Mouse (Mus musculus): ENCODE results near the gene Cldn19. TPM values are rescaled to one million over a fixed set of nuclear protein-coding genes. Genes with fewer than 3 reads are reported as not detected.

Gene Cldn19
- 0.63 and 1.6 TPM in 2 replicates for polyA plus RNA-seq (2015; fragmentation: Nextera tagmentation; extraction: Ambion mirVana)

DNA sequence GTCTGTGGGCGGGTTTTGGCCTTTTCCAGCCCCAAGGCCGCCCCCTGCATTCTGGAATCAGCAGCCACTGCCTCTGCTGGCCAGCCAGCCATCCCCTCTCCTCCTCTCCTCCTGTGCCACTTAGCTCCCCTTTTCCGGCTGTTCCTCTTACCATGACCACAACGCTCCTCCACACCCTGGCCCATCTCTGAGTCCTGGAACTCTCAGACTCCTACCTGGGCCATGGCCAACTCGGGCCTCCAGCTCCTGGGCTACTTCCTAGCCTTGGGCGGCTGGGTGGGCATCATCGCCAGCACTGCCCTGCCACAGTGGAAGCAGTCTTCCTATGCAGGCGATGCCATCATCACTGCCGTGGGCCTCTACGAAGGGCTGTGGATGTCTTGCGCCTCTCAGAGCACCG is at the start of gene Cldn19:
TSS of gene Cldn19 (plus strand) at position 64 of the 400 bp plus-strand sequence.
- WGBS, result 68% methylated on average over 12 of the region's 12 CpGs
- peaks cover 14% of the 10 kb centered on the region for H3K4me1 ChIP-seq (ENCODE audit: control insufficient read depth, insufficient read depth, low read length)
- peak within 1 kb of the TSS; percentile 58 for H3K9ac ChIP-seq (ENCODE audit: low read depth, low read length)
- ATAC-seq, result no peak
- no peaks in the 10 kb centered on the region for H3K27me3 ChIP-seq (ENCODE audit: control insufficient read depth, insufficient read depth, low read depth, low read length)
- no peaks in the 10 kb centered on the region for H3K9me3 ChIP-seq (replicated peaks; ENCODE audit: control insufficient read depth, low read length, poor library complexity, severe bottlenecking)
- H3K27ac ChIP-seq (ENCODE audit: low read length), result peak within 1 kb of the TSS; percentile 63
- H3K36me3 ChIP-seq (ENCODE audit: control insufficient read depth, insufficient read depth, low read length), result no peaks in the 10 kb centered on the region
- no peak within 1 kb of the TSS for H3K4me3 ChIP-seq (ENCODE audit: low read depth, low read length)
- H3K4me2 ChIP-seq (ENCODE audit: low read length), result no peak within 1 kb of the TSS

DNA sequence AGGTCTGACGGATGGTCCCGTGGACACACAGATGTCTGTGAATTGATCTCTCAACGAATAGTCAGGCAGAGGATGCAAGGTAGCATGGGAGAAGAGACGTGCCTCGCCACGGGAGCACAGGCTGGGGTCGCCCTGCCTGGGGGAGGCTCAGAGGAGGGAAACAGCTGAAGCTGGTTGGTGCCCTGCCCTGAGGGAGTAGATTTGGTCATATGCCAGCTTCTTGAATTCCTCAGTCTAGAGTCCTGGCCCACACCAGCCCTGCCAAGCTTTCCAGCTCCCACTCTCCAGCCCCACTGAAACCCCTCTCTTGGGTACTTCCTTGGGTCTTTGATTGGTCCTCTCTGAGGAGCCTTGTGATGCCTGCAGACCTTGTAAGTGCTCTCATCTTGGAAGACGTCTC is 38.5 kb upstream of the Cldn19 start:
- no peak overlapping the region for H3K9ac ChIP-seq (ENCODE audit: low read depth, low read length)
- no peak for ATAC-seq
- no peaks in the 10 kb centered on the region for H3K9me3 ChIP-seq (replicated peaks; ENCODE audit: control insufficient read depth, low read length, poor library complexity, severe bottlenecking)
- no peaks in the 10 kb centered on the region for H3K27me3 ChIP-seq (ENCODE audit: control insufficient read depth, insufficient read depth, low read depth, low read length)
- no peaks in the 10 kb centered on the region for H3K36me3 ChIP-seq (ENCODE audit: control insufficient read depth, insufficient read depth, low read length)
- no peak overlapping the region for H3K4me2 ChIP-seq (ENCODE audit: low read length)
- WGBS, result 76% methylated on average over 8 of the region's 8 CpGs
- H3K4me1 ChIP-seq (ENCODE audit: control insufficient read depth, insufficient read depth, low read length), result no peaks in the 10 kb centered on the region
- H3K4me3 ChIP-seq (ENCODE audit: low read depth, low read length), result no peak overlapping the region
- no peak overlapping the region for H3K27ac ChIP-seq (ENCODE audit: low read length)

DNA sequence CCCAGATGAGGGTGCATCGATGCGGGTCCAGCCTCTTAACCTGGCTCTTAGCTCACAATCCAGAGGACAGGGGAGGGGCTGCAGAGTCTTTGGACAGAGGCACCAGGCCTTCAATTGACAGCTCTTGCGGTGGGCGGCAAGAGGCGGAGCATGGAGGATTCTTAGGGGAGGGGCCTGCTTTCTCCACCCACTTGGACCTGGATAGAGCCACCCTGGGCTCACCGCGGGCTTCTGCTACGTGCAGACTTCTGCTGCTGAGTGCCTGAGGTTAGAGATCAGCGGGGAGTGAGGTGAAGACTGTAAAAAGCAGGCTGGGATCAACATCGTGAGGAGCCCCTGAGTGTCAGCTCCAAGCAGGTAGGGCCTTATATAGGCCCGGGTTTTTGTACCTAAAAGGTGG is 37.0 kb upstream of the Cldn19 start, which contains the start of gene Tmem269:
TSS of gene Tmem269 (minus strand) at position 49 of the 400 bp plus-strand sequence.
- Histone ChIP-seq H3K9me3 (replicated peaks; ENCODE audit: control insufficient read depth, low read length, poor library complexity, severe bottlenecking) (no peaks in the 10 kb centered on the region), H3K27ac (ENCODE audit: low read length) (no peak within 1 kb of the TSS), H3K4me1 (ENCODE audit: control insufficient read depth, insufficient read depth, low read length) (no peaks in the 10 kb centered on the region), H3K4me2 (ENCODE audit: low read length) (no peak within 1 kb of the TSS), H3K27me3 (ENCODE audit: control insufficient read depth, insufficient read depth, low read depth, low read length) (no peaks in the 10 kb centered on the region), H3K4me3 (ENCODE audit: low read depth, low read length) (no peak within 1 kb of the TSS), H3K36me3 (ENCODE audit: control insufficient read depth, insufficient read depth, low read length) (no peaks in the 10 kb centered on the region), H3K9ac (ENCODE audit: low read depth, low read length) (no peak within 1 kb of the TSS)
- ATAC-seq, result no peak
- WGBS, result 8% methylated on average over 11 of the region's 11 CpGs

DNA sequence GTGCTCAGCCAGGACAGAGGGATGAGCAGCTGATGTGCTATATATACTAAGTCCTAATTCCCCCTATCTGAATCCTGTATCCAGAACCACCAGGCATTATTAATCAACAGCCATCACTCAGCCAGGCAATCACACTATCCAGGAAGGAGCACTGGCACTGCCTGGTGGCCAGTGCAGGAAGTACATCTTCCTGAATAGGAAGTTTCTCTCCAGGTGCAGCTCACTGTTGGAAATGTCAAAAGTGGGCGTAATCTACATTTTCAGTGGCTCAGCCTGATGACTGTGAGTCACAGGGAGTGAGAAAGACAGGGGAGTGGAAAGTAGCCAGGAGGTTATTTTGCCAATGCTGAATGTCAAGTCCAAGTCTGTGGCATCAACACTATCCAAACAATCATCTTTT is 31.5 kb upstream of the Cldn19 start:
- WGBS, result 82% methylated on average over 1 of the region's 1 CpGs
- Histone ChIP-seq H3K9ac (ENCODE audit: low read depth, low read length) (no peak overlapping the region), H3K36me3 (ENCODE audit: control insufficient read depth, insufficient read depth, low read length) (peaks cover 25% of the 10 kb centered on the region), H3K27me3 (ENCODE audit: control insufficient read depth, insufficient read depth, low read depth, low read length) (no peaks in the 10 kb centered on the region), H3K4me1 (ENCODE audit: control insufficient read depth, insufficient read depth, low read length) (no peaks in the 10 kb centered on the region), H3K4me2 (ENCODE audit: low read length) (no peak overlapping the region), H3K9me3 (replicated peaks; ENCODE audit: control insufficient read depth, low read length, poor library complexity, severe bottlenecking) (no peaks in the 10 kb centered on the region), H3K27ac (ENCODE audit: low read length) (no peak overlapping the region), H3K4me3 (ENCODE audit: low read depth, low read length) (no peak overlapping the region)
- no peak for ATAC-seq

DNA sequence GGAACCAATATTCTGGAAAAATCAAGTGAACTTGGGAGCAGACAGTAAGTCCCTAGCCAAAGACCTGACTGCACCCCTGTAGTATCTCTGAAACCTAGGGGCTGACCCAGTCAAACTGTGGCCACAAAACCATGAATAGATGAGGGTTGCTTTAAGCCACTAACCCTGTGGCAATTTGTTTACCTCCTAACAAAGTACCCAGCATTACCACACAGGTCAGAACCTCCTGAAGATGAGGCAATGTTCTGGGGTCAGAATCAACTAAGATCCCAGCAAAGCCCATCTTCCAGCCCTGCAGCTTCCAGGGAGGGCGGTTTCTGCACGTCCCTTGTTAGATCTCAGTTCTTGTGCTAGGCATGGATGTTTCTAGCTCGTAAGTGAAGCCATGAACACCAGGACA is 30.7 kb upstream of the Cldn19 start:
- Histone ChIP-seq H3K4me1 (ENCODE audit: control insufficient read depth, insufficient read depth, low read length) (no peaks in the 10 kb centered on the region), H3K27me3 (ENCODE audit: control insufficient read depth, insufficient read depth, low read depth, low read length) (no peaks in the 10 kb centered on the region), H3K4me2 (ENCODE audit: low read length) (no peak overlapping the region), H3K36me3 (ENCODE audit: control insufficient read depth, insufficient read depth, low read length) (peaks cover 25% of the 10 kb centered on the region), H3K4me3 (ENCODE audit: low read depth, low read length) (no peak overlapping the region), H3K9ac (ENCODE audit: low read depth, low read length) (no peak overlapping the region), H3K9me3 (replicated peaks; ENCODE audit: control insufficient read depth, low read length, poor library complexity, severe bottlenecking) (no peaks in the 10 kb centered on the region), H3K27ac (ENCODE audit: low read length) (no peak overlapping the region)
- ATAC-seq, result no peak
- 96% methylated on average over 3 of the region's 3 CpGs for WGBS

DNA sequence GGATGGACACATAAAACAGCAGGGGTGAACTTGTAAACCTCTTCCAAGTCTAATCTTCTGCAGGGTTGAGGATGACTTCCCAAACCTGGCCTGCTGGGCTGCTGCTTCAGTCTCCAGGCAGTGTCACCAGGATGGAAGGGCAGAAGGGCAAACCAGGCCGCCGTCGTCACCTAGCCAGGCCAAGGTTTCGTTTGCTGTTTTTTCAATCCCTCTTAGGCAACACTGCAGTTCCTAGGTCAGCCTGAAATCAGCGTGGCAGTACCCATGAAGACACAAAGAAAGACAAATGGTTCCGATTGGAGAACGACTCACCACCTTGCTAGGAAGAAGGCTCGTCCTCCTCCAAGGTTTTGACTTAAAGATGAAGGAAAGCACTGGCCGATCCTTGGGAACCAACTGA is 29.5 kb upstream of the Cldn19 start:
- Histone ChIP-seq H3K27me3 (ENCODE audit: control insufficient read depth, insufficient read depth, low read depth, low read length) (no peaks in the 10 kb centered on the region), H3K4me3 (ENCODE audit: low read depth, low read length) (no peak overlapping the region), H3K27ac (ENCODE audit: low read length) (no peak overlapping the region), H3K4me1 (ENCODE audit: control insufficient read depth, insufficient read depth, low read length) (no peaks in the 10 kb centered on the region), H3K36me3 (ENCODE audit: control insufficient read depth, insufficient read depth, low read length) (peaks cover 25% of the 10 kb centered on the region), H3K4me2 (ENCODE audit: low read length) (no peak overlapping the region), H3K9me3 (replicated peaks; ENCODE audit: control insufficient read depth, low read length, poor library complexity, severe bottlenecking) (no peaks in the 10 kb centered on the region), H3K9ac (ENCODE audit: low read depth, low read length) (no peak overlapping the region)
- WGBS, result 94% methylated on average over 9 of the region's 9 CpGs
- no peak for ATAC-seq

DNA sequence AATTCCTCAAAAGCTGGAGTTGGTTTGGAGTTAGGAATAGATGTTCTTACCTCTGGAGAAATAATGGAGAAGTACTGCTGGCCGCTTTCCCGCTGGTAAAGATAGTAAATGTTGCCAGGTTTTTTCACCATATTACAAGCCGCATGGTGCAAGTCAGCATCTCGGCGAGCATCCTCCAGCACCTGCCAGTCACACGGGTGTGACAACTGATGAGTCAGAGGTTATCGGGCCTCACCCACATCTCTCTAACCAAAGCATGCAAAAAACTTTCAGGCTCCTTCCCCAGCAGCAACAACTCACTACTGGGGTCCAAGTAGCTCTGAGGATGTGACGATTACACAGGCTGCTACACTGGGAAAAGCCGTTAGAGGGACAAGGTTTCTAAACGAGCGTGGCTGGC is 28.5 kb upstream of the Cldn19 start:
- Histone ChIP-seq H3K27me3 (ENCODE audit: control insufficient read depth, insufficient read depth, low read depth, low read length) (no peaks in the 10 kb centered on the region), H3K36me3 (ENCODE audit: control insufficient read depth, insufficient read depth, low read length) (peaks cover 25% of the 10 kb centered on the region), H3K4me3 (ENCODE audit: low read depth, low read length) (no peak overlapping the region), H3K9ac (ENCODE audit: low read depth, low read length) (no peak overlapping the region), H3K4me2 (ENCODE audit: low read length) (no peak overlapping the region), H3K4me1 (ENCODE audit: control insufficient read depth, insufficient read depth, low read length) (peaks cover 3% of the 10 kb centered on the region), H3K27ac (ENCODE audit: low read length) (no peak overlapping the region), H3K9me3 (replicated peaks; ENCODE audit: control insufficient read depth, low read length, poor library complexity, severe bottlenecking) (no peaks in the 10 kb centered on the region)
- no peak for ATAC-seq
- WGBS, result 94% methylated on average over 11 of the region's 11 CpGs

DNA sequence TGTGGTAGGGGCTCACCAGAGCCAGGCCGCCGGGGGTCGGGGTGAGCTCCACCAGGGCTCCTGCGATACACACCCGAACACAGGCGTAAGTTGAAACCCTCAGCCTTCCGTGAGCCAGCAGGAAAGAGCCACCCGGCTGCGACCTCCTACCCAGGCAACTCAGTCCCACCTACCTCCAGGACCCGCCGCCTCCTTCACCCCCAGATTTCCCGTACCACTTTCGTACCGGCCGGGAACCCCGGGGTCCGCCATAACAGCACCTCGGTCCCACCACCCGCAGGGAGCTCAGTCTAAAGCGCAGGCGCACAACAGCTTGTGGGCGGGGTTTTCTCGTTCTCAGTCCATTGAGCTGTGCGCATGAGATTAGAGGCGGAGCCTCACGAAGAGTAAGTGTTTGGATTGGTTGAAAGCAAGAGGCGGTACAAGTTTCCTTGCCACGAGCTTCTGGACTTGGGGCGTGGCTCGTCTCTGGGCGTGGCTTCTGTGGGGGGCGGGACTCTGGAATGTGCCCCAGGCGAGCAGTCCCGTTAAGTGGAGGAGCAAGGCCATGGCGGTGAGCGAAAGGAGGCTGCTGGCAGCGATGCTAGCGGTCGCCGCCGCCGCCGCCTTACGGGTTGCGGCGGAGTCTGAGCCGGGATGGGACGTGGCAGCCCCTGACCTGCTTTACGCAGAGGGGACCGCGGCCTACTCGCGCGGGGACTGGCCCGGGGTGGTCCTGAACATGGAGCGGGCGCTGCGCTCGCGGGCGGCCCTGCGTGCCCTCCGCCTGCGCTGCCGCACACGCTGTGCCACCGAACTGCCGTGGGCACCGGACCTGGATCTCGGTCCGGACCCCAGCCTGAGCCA is 22.6 kb upstream of the Cldn19 start, which contains the start of the genes AU022252 and P3h1:
TSS of gene AU022252 (minus strand) at position 303 of the 846 bp plus-strand sequence.
TSS of gene P3h1 (plus strand) at position 506 of the 846 bp plus-strand sequence.
- ATAC-seq, result peak; percentile 95

DNA sequence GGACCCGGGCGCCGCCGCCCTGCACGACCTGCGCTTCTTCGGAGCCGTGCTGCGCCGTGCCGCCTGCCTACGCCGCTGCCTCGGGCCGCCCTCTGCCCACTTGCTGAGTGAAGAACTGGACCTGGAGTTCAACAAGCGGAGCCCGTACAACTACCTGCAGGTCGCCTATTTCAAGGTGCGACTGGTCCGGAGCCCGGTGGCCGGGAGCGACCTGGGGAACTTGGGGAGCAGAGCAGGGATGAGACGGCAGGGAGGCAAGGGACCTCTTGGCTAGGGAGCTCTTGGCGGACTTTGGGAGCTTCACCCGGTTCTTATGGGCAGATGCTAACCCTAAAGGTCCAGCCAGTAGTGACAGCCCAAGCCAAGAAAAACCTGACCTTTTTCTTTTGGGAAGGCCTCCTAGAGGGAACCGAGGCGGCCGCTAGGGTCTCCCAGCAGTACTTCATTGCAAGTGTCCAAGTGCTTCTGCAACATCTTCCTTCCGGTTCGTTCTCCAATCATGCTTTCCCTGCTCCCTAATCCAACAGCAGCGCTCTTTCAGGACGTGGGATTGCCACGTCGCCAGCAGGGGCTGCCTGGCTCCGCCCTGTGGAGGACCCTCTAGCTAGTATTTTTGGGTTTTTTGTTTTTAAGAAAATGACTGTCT is 21.8 kb upstream of the Cldn19 start:
- Histone ChIP-seq H3K4me3 (ENCODE audit: low read depth, low read length) (peak overlapping the region; percentile 86), H3K9me3 (replicated peaks; ENCODE audit: control insufficient read depth, low read length, poor library complexity, severe bottlenecking) (no peaks in the 10 kb centered on the region), H3K27ac (ENCODE audit: low read length) (peak overlapping the region; percentile 75), H3K27me3 (ENCODE audit: control insufficient read depth, insufficient read depth, low read depth, low read length) (no peaks in the 10 kb centered on the region), H3K4me1 (ENCODE audit: control insufficient read depth, insufficient read depth, low read length) (peaks cover 14% of the 10 kb centered on the region), H3K4me2 (ENCODE audit: low read length) (peak overlapping the region; percentile 93), H3K36me3 (ENCODE audit: control insufficient read depth, insufficient read depth, low read length) (no peaks in the 10 kb centered on the region; the same call in 1 of the 2 replicates), H3K9ac (ENCODE audit: low read depth, low read length) (peak overlapping the region; percentile 80)
- 0% methylated on average over 36 of the region's 36 CpGs for WGBS
- ATAC-seq, result peak; percentile 61

More for the DNA sequence above, 22.6 kb upstream of the Cldn19 start, which contains the start of the genes AU022252 and P3h1:
- H3K4me2 ChIP-seq (ENCODE audit: low read length), result peak within 1 kb of the TSS; percentile 93
- H3K9me3 ChIP-seq (replicated peaks; ENCODE audit: control insufficient read depth, low read length, poor library complexity, severe bottlenecking), result no peaks in the 10 kb centered on the region
- H3K4me3 ChIP-seq (ENCODE audit: low read depth, low read length), result peak within 1 kb of the TSS; percentile 86
- peak within 1 kb of the TSS; percentile 75 for H3K27ac ChIP-seq (ENCODE audit: low read length)
- 0% methylated on average over 66 of the region's 71 CpGs for WGBS
- H3K27me3 ChIP-seq (ENCODE audit: control insufficient read depth, insufficient read depth, low read depth, low read length), result no peaks in the 10 kb centered on the region
- peaks cover 14% of the 10 kb centered on the region for H3K4me1 ChIP-seq (ENCODE audit: control insufficient read depth, insufficient read depth, low read length)
- no peaks in the 10 kb centered on the region; the same call in 1 of the 2 replicates for H3K36me3 ChIP-seq (ENCODE audit: control insufficient read depth, insufficient read depth, low read length)
- peak within 1 kb of the TSS; percentile 81 for H3K9ac ChIP-seq (ENCODE audit: low read depth, low read length)

All from midbrain, embryonic 16.5 days (tissue).